ENCODE assay signal across 8 mouse cellular contexts in genomic region chr7:19332709-19333352, GRCm38 (mm10). TPM values are rescaled to one million over a fixed set of nuclear protein-coding genes. Genes with fewer than 3 reads are reported as not detected.
DNase-seq lines count a peak whose midpoint lies in the region; ATAC-seq and TF ChIP-seq lines count a peak whose summit lies in the region.

No protein-coding gene starts in this region.

- H3K4me3 ChIP-seq in C2C12 (ENCODE audit: insufficient read depth, poor library complexity, severe bottlenecking): peak overlapping the region; percentile 30
- peak overlapping the region; percentile 38 for H3K4me3 ChIP-seq in forebrain, embryonic 11.5 days (ENCODE audit: low read depth, low read length)
- H3K4me3 ChIP-seq in heart, embryonic 15.5 days: peak overlapping the region; percentile 71
- H3K4me3 ChIP-seq in liver, embryonic 13.5 days (replicated peaks): peak overlapping the region; percentile 67
- H3K4me3 ChIP-seq in stomach, postnatal 0 days (ENCODE audit: low read depth, low read length): peak overlapping the region; percentile 55

- WGBS in forebrain, embryonic 11.5 days: under 1% methylated on average over 52 of the region's 52 CpGs
- under 1% methylated on average over 52 of the region's 52 CpGs for WGBS in heart, embryonic 15.5 days
- under 1% methylated on average over 51 of the region's 52 CpGs for WGBS in liver, embryonic 13.5 days (ENCODE audit: insufficient replicate concordance)
- WGBS in stomach, postnatal 0 days: under 1% methylated on average over 52 of the region's 52 CpGs

- no peak for TF ChIP-seq EP300 in stomach, postnatal 0 days (optimal IDR thresholded peaks at IDR 0.05)

- no peaks in the 10 kb centered on the region for H3K27me3 ChIP-seq in C2C12 (ENCODE audit: control insufficient read depth, insufficient read depth, insufficient read length)
- H3K27me3 ChIP-seq in forebrain, embryonic 11.5 days (ENCODE audit: control insufficient read depth, insufficient read depth, low read length): no peaks in the 10 kb centered on the region
- H3K27me3 ChIP-seq in heart, embryonic 15.5 days: no peaks in the 10 kb centered on the region
- peaks cover 35% of the 10 kb centered on the region for H3K27me3 ChIP-seq in liver, embryonic 13.5 days
- no peaks in the 10 kb centered on the region for H3K27me3 ChIP-seq in stomach, postnatal 0 days (ENCODE audit: control insufficient read depth, insufficient read depth, low read length)

- H3K79me3 ChIP-seq in C2C12 (ENCODE audit: low read depth): peaks cover 2% of the 10 kb centered on the region

- no peak for TF ChIP-seq CTCF in C2C12 (IDR thresholded peaks at IDR 0.05; ENCODE audit: control insufficient read depth, insufficient read depth, insufficient read length)
- TF ChIP-seq CTCF in stomach, postnatal 0 days (IDR thresholded peaks at IDR 0.05; ENCODE audit: low read depth): no peak

- no peaks in the 10 kb centered on the region for H3K36me3 ChIP-seq in C2C12 (ENCODE audit: control insufficient read depth, insufficient read depth)
- H3K36me3 ChIP-seq in forebrain, embryonic 11.5 days (ENCODE audit: control insufficient read depth, insufficient read depth, low read length): no peaks in the 10 kb centered on the region
- H3K36me3 ChIP-seq in heart, embryonic 15.5 days: no peaks in the 10 kb centered on the region
- H3K36me3 ChIP-seq in liver, embryonic 13.5 days: no peaks in the 10 kb centered on the region
- H3K36me3 ChIP-seq in stomach, postnatal 0 days (ENCODE audit: control insufficient read depth, insufficient read depth, low read length): no peaks in the 10 kb centered on the region

- peak overlapping the region; percentile 56 for H3K4me2 ChIP-seq in forebrain, embryonic 11.5 days (ENCODE audit: low read depth, low read length, severe bottlenecking)
- peak overlapping the region; percentile 83 for H3K4me2 ChIP-seq in heart, embryonic 15.5 days
- H3K4me2 ChIP-seq in liver, embryonic 13.5 days: peak overlapping the region; percentile 90
- H3K4me2 ChIP-seq in stomach, postnatal 0 days (replicated peaks; ENCODE audit: low read depth): peak overlapping the region; percentile 77

- peak overlapping the region; percentile 71 for H3ac ChIP-seq in C2C12 (ENCODE audit: control insufficient read depth, insufficient read length, low read depth)

- peak overlapping the region; percentile 52 for H3K9ac ChIP-seq in forebrain, embryonic 11.5 days (ENCODE audit: low read length)
- peak overlapping the region; percentile 78 for H3K9ac ChIP-seq in heart, embryonic 15.5 days
- peak overlapping the region; percentile 74 for H3K9ac ChIP-seq in liver, embryonic 13.5 days
- H3K9ac ChIP-seq in stomach, postnatal 0 days (ENCODE audit: low read length): peak overlapping the region; percentile 74

- peak; percentile 94 for DNase-seq in brain, adult 2 months (ENCODE audit: low read depth, low spot score)
- peak; percentile 78 for DNase-seq in forebrain, embryonic 11.5 days (ENCODE audit: low spot score)
- DNase-seq in kidney, postnatal 14 days: peak; percentile 72
- peak; percentile 34 for DNase-seq in liver, embryonic 13.5 days
- peak; percentile 87 to 89 for DNase-seq in natural killer cell, adult 2 months (ENCODE audit: low spot score in 2 of 2)
- peak; percentile 76 for DNase-seq in stomach, postnatal 0 days (ENCODE audit: low spot score)

- peaks cover 25% of the 10 kb centered on the region for H3K79me2 ChIP-seq in C2C12 (ENCODE audit: control insufficient read depth, insufficient read depth)

- peak; percentile 38; the same call in 1 of the 2 replicates for ATAC-seq in forebrain, embryonic 11.5 days (replicated peaks; ENCODE audit: low FRiP score)
- peak; percentile 85 for ATAC-seq in heart, embryonic 15.5 days (replicated peaks; ENCODE audit: insufficient number of reproducible peaks, insufficient read depth, low FRiP score, low read depth)
- ATAC-seq in liver, embryonic 13.5 days (ENCODE audit: low read depth): peak; percentile 57
- peak; percentile 62 for ATAC-seq in stomach, postnatal 0 days (ENCODE audit: low FRiP score, low TSS enrichment)

- H3K9me3 ChIP-seq in forebrain, embryonic 11.5 days (ENCODE audit: control insufficient read depth, low read length): no peaks in the 10 kb centered on the region
- no peaks in the 10 kb centered on the region for H3K9me3 ChIP-seq in heart, embryonic 15.5 days (replicated peaks)
- H3K9me3 ChIP-seq in liver, embryonic 13.5 days (replicated peaks): 0 out of 2 replicates have a peak, but pooled peaks cover 3% of the 10 kb centered on the region
- no peaks in the 10 kb centered on the region for H3K9me3 ChIP-seq in stomach, postnatal 0 days (ENCODE audit: control insufficient read depth, low read length)

- peaks cover 1% of the 10 kb centered on the region; the same call in 1 of the 2 replicates for H3K4me1 ChIP-seq in forebrain, embryonic 11.5 days (replicated peaks; ENCODE audit: control insufficient read depth, insufficient read depth, low read length)
- peaks cover 34% of the 10 kb centered on the region for H3K4me1 ChIP-seq in heart, embryonic 15.5 days (replicated peaks)
- H3K4me1 ChIP-seq in liver, embryonic 13.5 days (replicated peaks): peaks cover 29% of the 10 kb centered on the region
- no peaks in the 10 kb centered on the region for H3K4me1 ChIP-seq in stomach, postnatal 0 days (replicated peaks; ENCODE audit: control insufficient read depth, insufficient read depth)

- no peak overlapping the region; the same call in 1 of the 2 replicates for H3K27ac ChIP-seq in forebrain, embryonic 11.5 days (ENCODE audit: low read depth, low read length)
- H3K27ac ChIP-seq in heart, embryonic 15.5 days: peak overlapping the region; percentile 91
- H3K27ac ChIP-seq in liver, embryonic 13.5 days: peak overlapping the region; percentile 75; the same call in 1 of the 2 replicates
- H3K27ac ChIP-seq in stomach, postnatal 0 days (replicated peaks): peak overlapping the region; percentile 67

TF ChIP-seq in C2C12, 6 proteins besides CTCF, POLR2A, EP300 and RAD21:
- TF ChIP-seq CEBPB (IDR thresholded peaks at IDR 0.05; ENCODE audit: low read depth) (no peak), MAX (IDR thresholded peaks at IDR 0.05) (no peak), MYOG (IDR thresholded peaks at IDR 0.05; ENCODE audit: control insufficient read depth, extremely low read depth, insufficient read length) (no peak), FOSL1 (IDR thresholded peaks at IDR 0.05; ENCODE audit: insufficient read depth, low read length, poor library complexity, severe bottlenecking) (no peak), MYOD1 (IDR thresholded peaks at IDR 0.05; ENCODE audit: control insufficient read depth, insufficient read length, low read depth) (no peak), USF1 (IDR thresholded peaks at IDR 0.05; ENCODE audit: low read depth) (no peak)
TF ChIP-seq in C2C12: peak in this region for 0.

RNA-seq across cellular contexts. Expression of gene Ercc1, which starts 11.7 kb away (rescaled TPM):
- polyA plus RNA-seq in C2C12 (2012; fragmentation: generic; extraction: Trizol): 151 TPM
- polyA plus RNA-seq in forebrain, embryonic 11.5 days (2014; fragmentation: Nextera tagmentation; extraction: Ambion mirVana): 94.4 and 100 TPM in 2 replicates
- 59.8 and 60.3 TPM in 2 replicates for polyA plus RNA-seq in heart, embryonic 15.5 days (2015; fragmentation: Nextera tagmentation; extraction: Ambion mirVana)
- polyA plus RNA-seq in liver, embryonic 13.5 days (2015; fragmentation: Nextera tagmentation; extraction: Ambion mirVana): 19.1 and 21.0 TPM in 2 replicates
- 32.8 and 36.9 TPM in 2 replicates for polyA plus RNA-seq in stomach, postnatal 0 days (2015; fragmentation: Nextera tagmentation; extraction: Ambion mirVana)

RNA-seq across cellular contexts. Expression of gene Fosb, which starts 23.0 kb away (rescaled TPM):
- 1.4 TPM for polyA plus RNA-seq in C2C12 (2012; fragmentation: generic; extraction: Trizol)
- polyA plus RNA-seq in forebrain, embryonic 11.5 days (2014; fragmentation: Nextera tagmentation; extraction: Ambion mirVana): not detected in 2 replicates
- 0.20 and 0.47 TPM in 2 replicates for polyA plus RNA-seq in heart, embryonic 15.5 days (2015; fragmentation: Nextera tagmentation; extraction: Ambion mirVana)
- polyA plus RNA-seq in liver, embryonic 13.5 days (2015; fragmentation: Nextera tagmentation; extraction: Ambion mirVana): 0.03 TPM in 1 of 2 replicates, not detected in the other
- 0.21 and 0.38 TPM in 2 replicates for polyA plus RNA-seq in stomach, postnatal 0 days (2015; fragmentation: Nextera tagmentation; extraction: Ambion mirVana)

RNA-seq across cellular contexts. Expression of gene Cd3eap, which starts 26.5 kb away (rescaled TPM):
- polyA plus RNA-seq in C2C12 (2012; fragmentation: generic; extraction: Trizol): 25.6 TPM
- polyA plus RNA-seq in forebrain, embryonic 11.5 days (2014; fragmentation: Nextera tagmentation; extraction: Ambion mirVana): 23.2 and 24.0 TPM in 2 replicates
- polyA plus RNA-seq in heart, embryonic 15.5 days (2015; fragmentation: Nextera tagmentation; extraction: Ambion mirVana): 13.6 and 15.5 TPM in 2 replicates
- 15.0 and 16.3 TPM in 2 replicates for polyA plus RNA-seq in liver, embryonic 13.5 days (2015; fragmentation: Nextera tagmentation; extraction: Ambion mirVana)
- polyA plus RNA-seq in stomach, postnatal 0 days (2015; fragmentation: Nextera tagmentation; extraction: Ambion mirVana): 13.4 and 13.6 TPM in 2 replicates

RNA-seq across cellular contexts. Expression of gene Ppp1r13l, which starts 26.7 kb away (rescaled TPM):
- 21.5 TPM for polyA plus RNA-seq in C2C12 (2012; fragmentation: generic; extraction: Trizol)
- 5.8 and 6.4 TPM in 2 replicates for polyA plus RNA-seq in forebrain, embryonic 11.5 days (2014; fragmentation: Nextera tagmentation; extraction: Ambion mirVana)
- polyA plus RNA-seq in heart, embryonic 15.5 days (2015; fragmentation: Nextera tagmentation; extraction: Ambion mirVana): 13.5 and 14.4 TPM in 2 replicates
- 1.1 and 1.2 TPM in 2 replicates for polyA plus RNA-seq in liver, embryonic 13.5 days (2015; fragmentation: Nextera tagmentation; extraction: Ambion mirVana)
- 10.3 and 12.2 TPM in 2 replicates for polyA plus RNA-seq in stomach, postnatal 0 days (2015; fragmentation: Nextera tagmentation; extraction: Ambion mirVana)

RNA-seq across cellular contexts. Expression of gene Ercc2, which starts 49.0 kb away (rescaled TPM):
- 9.7 TPM for polyA plus RNA-seq in C2C12 (2012; fragmentation: generic; extraction: Trizol)
- polyA plus RNA-seq in forebrain, embryonic 11.5 days (2014; fragmentation: Nextera tagmentation; extraction: Ambion mirVana): 18.2 and 25.2 TPM in 2 replicates
- 8.9 and 11.3 TPM in 2 replicates for polyA plus RNA-seq in heart, embryonic 15.5 days (2015; fragmentation: Nextera tagmentation; extraction: Ambion mirVana)
- 8.6 and 9.9 TPM in 2 replicates for polyA plus RNA-seq in liver, embryonic 13.5 days (2015; fragmentation: Nextera tagmentation; extraction: Ambion mirVana)
- polyA plus RNA-seq in stomach, postnatal 0 days (2015; fragmentation: Nextera tagmentation; extraction: Ambion mirVana): 6.0 and 6.4 TPM in 2 replicates

Comparison
In these comparisons a context has a peak if more than half of its experiments do, and no peak if none do; other contexts are left out.
1. DNase-seq: peak in every context shown above with its lines; median percentile 94 in brain, adult 2 months; 88 in natural killer cell, adult 2 months; 78 in forebrain, embryonic 11.5 days; 76 in stomach, postnatal 0 days; 72 in kidney, postnatal 14 days; 34 in liver, embryonic 13.5 days.